Mouse (Mus musculus) lung, postnatal 4 days (tissue): ENCODE measurements around the gene Arhgap25.

ENCODE experiments used
- DNase-seq, 2 experiments: peaks; one replicate each; pipeline ENCODE4 v3.0.0; 2021

The Arhgap25 gene

GRCm38 (mm10) chr6:87435791-87436190 is 97.3 kb downstream of the Arhgap25 start:
- no peak for DNase-seq

DNA sequence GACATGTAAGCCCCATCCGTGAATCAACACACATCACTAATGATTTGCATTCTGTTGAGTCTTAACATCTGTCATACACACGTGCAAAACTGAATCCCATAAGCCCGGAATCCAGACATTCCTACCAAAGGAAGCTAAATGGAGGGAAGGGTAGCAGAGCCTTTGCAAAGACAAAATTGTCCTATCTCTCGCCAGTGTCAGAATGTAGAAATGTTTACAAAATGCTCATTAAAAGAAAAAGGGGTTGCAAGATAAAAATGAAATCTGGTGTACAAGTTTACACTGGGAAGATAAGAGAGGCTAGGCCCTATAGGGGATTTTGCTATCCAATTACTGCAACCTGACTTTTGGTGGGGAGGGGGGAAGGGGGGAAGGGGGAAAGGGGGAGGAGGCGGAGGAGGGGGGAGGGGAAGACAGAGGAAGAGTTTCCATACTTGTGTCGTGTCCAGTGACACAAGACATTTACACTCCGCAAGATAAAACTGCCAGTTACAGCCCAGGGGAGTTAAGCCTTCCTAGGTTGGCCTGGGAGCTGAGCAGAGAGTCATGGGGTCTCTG is 104.5 kb downstream of the Arhgap25 start, which contains the start of gene Bmp10:
Gene Bmp10, plus strand, starts transcription at position 508 of the 558 bp plus-strand sequence.
- no peak for DNase-seq

DNA sequence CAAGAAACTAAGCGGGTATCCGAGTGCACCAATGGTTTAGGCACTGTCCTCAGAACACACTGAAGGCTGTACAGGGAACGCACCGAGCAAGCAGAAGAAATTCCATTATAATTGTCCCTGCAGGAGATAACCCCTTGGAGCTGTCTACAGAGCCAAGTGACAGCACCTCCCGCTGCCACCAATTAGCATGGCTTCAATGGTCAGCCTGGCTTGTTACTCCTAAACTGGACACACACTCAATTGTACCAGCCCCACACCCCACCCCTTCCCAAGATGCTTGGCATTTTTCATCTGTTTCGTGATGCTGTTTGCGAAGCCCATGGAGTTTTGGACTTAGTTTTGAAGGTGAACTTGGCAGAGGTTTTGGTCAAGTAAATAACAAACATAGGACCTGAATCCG is 105.4 kb downstream of the Arhgap25 start:
- DNase-seq: no peak

GRCm38 (mm10) chr6:87426954-87427353 is 106.1 kb downstream of the Arhgap25 start:
- DNase-seq: no peak

GRCm38 (mm10) chr6:87424037-87424816 is 108.8 kb downstream of the Arhgap25 start:
- DNase-seq: peak in 1 of 2 experiments; percentile 39

- no peak for DNase-seq
Measured at GRCm38 (mm10) chr6:87422304-87422703, 110.8 kb downstream of the Arhgap25 start.

DNA sequence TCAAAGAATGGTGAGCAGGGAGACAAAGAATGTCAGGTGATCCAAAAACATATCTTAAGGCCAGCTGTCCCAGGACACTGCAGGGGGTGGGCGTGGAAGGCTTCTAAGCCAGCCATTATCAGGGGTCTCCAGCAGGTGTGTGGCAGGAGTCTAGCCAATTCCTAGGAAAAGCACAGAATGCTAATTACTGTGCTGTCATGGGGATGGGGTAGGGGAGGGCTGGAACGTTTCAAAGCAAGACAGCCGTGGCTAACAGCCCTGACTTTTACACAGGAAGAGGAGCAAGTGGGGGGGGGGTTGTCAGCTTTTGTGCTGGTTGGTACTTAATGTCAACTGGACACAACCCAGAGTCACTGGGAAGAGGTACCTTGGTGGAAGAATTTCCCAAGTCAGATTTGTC is 121.0 kb downstream of the Arhgap25 start:
- DNase-seq: no peak
